Mouse (Mus musculus) hindbrain, embryonic 16.5 days (tissue): Measurements from ENCODE around the gene Bco1. TPM values are rescaled to one million over a fixed set of nuclear protein-coding genes. Genes with fewer than 3 reads are reported as not detected.

Experiments used
- ATAC-seq: fragments of 200-750 bp; cut with Nextera tagmentation; 2 replicates; pipeline ENCODE4 v1.8.0; 2017; ENCODE audit warnings: moderate TSS enrichment, moderate library complexity
- H3K27ac ChIP-seq: fragments of 300-500 bp; sonication (generic); 2 replicates; pipeline ENCODE4 v1.5.1; 2014; ENCODE audit warnings: low read depth, mild to moderate bottlenecking, control low read depth, low read length, moderate library complexity
- H3K27me3 ChIP-seq: fragments of 300-500 bp; sonication (generic); replicated peaks from 2 replicates; pipeline ENCODE4 v1.6.1; 2014; ENCODE audit warnings: low read length; ENCODE audit not compliant: control insufficient read depth, insufficient read depth
- H3K36me3 ChIP-seq: fragments of 300-500 bp; sonication (generic); 2 replicates; pipeline ENCODE4 v1.6.1; 2014; ENCODE audit warnings: mild to moderate bottlenecking, low read length, moderate library complexity, mixed read lengths; ENCODE audit not compliant: control insufficient read depth, insufficient read depth
- H3K4me1 ChIP-seq: fragments of 300-500 bp; sonication (generic); 2 replicates; pipeline ENCODE4 v1.6.1; 2014; ENCODE audit warnings: low read depth, low read length; ENCODE audit not compliant: control insufficient read depth, insufficient read depth
- H3K4me2 ChIP-seq: fragments of 300-500 bp; sonication (generic); 2 replicates; pipeline ENCODE4 v1.6.1; 2014; ENCODE audit warnings: mild to moderate bottlenecking, low read length, control low read depth, moderate library complexity
- H3K4me3 ChIP-seq: fragments of 300-500 bp; sonication (generic); 2 replicates; pipeline ENCODE4 v1.5.1; 2014; ENCODE audit warnings: mild to moderate bottlenecking, low read length, control low read depth, moderate library complexity
- H3K9ac ChIP-seq: fragments of 300-500 bp; sonication (generic); 2 replicates; pipeline ENCODE4 v1.6.1; 2014; ENCODE audit warnings: low read depth, mild to moderate bottlenecking, control low read depth, low read length, moderate library complexity
- H3K9me3 ChIP-seq: fragments of 300-500 bp; sonication (generic); 2 replicates; pipeline ENCODE4 v1.6.1; 2014; ENCODE audit warnings: mild to moderate bottlenecking, low read length, moderate library complexity; ENCODE audit not compliant: control insufficient read depth
- WGBS: fragments of 180-500 bp; shearing (Covaris S2); extraction: QIAGEN DNeasy Blood & Tissue Kit; methylation state at CpG from one replicate; pipeline ENCODE4 v1.1.7; 2014; 5-methylcytosine and 5-hydroxymethylcytosine counted together
- polyA plus RNA-seq: library from polyadenylated mRNA; unstranded; fragments of >200 nt; fragmentation: Nextera tagmentation; extraction: Ambion mirVana; gene quantifications from 2 replicates; pipeline ENCODE4 v1.2.1, GENCODE M21; 2015

Bco1 gene
- polyA plus RNA-seq, 1 experiment from 2014 or later, result 0.41 TPM

GRCm38 (mm10) chr8:117171826-117172225 lies 76.2 kb downstream of the Bco1 start:
- Histone ChIP-seq H3K9me3 (no peaks in the 10 kb centered on the region), H3K9ac (no peak overlapping the region), H3K4me2 (no peak overlapping the region), H3K36me3 (no peaks in the 10 kb centered on the region), H3K27me3 (no peaks in the 10 kb centered on the region), H3K4me1 (peaks cover 6% of the 10 kb centered on the region; the same call in 1 of the 2 replicates), H3K4me3 (no peak overlapping the region), H3K27ac (no peak overlapping the region)
- no peak for ATAC-seq
- 88% methylated on average over 3 of the region's 3 CpGs for WGBS

GRCm38 (mm10) chr8:117172904-117173303 lies 77.2 kb downstream of the Bco1 start:
- ATAC-seq, result peak; percentile 53; the same call in 1 of the 2 replicates
- H3K4me1 ChIP-seq, result peaks cover 6% of the 10 kb centered on the region; the same call in 1 of the 2 replicates
- H3K27me3 ChIP-seq, result no peaks in the 10 kb centered on the region
- peak overlapping the region; percentile 44; the same call in 1 of the 2 replicates for H3K27ac ChIP-seq
- H3K4me2 ChIP-seq, result no peak overlapping the region
- no peaks in the 10 kb centered on the region for H3K36me3 ChIP-seq
- no peak overlapping the region for H3K4me3 ChIP-seq
- WGBS, result 39% methylated on average over 7 of the region's 7 CpGs
- H3K9me3 ChIP-seq, result no peaks in the 10 kb centered on the region
- H3K9ac ChIP-seq, result no peak overlapping the region; the same call in 1 of the 2 replicates

GRCm38 (mm10) chr8:117173690-117174089 lies 78.0 kb downstream of the Bco1 start:
- peaks cover 6% of the 10 kb centered on the region; the same call in 1 of the 2 replicates for H3K4me1 ChIP-seq
- no peak overlapping the region for H3K9ac ChIP-seq
- no peaks in the 10 kb centered on the region for H3K36me3 ChIP-seq
- no peaks in the 10 kb centered on the region for H3K9me3 ChIP-seq
- H3K27ac ChIP-seq, result no peak overlapping the region
- H3K4me2 ChIP-seq, result no peak overlapping the region
- H3K27me3 ChIP-seq, result no peaks in the 10 kb centered on the region
- ATAC-seq, result no peak
- H3K4me3 ChIP-seq, result no peak overlapping the region
- WGBS, result 92% methylated on average over 3 of the region's 3 CpGs

GRCm38 (mm10) chr8:117174536-117174935 lies 78.9 kb downstream of the Bco1 start:
- H3K36me3 ChIP-seq, result no peaks in the 10 kb centered on the region
- H3K27me3 ChIP-seq, result no peaks in the 10 kb centered on the region
- H3K27ac ChIP-seq, result no peak overlapping the region
- H3K4me1 ChIP-seq, result peaks cover 6% of the 10 kb centered on the region; the same call in 1 of the 2 replicates
- no peak for ATAC-seq
- H3K9me3 ChIP-seq, result no peaks in the 10 kb centered on the region
- 94% methylated on average over 5 of the region's 5 CpGs for WGBS
- H3K4me2 ChIP-seq, result no peak overlapping the region
- H3K4me3 ChIP-seq, result no peak overlapping the region
- H3K9ac ChIP-seq, result no peak overlapping the region

- Histone ChIP-seq H3K4me2 (no peak overlapping the region), H3K9me3 (no peaks in the 10 kb centered on the region), H3K4me3 (no peak overlapping the region), H3K9ac (no peak overlapping the region), H3K4me1 (peaks cover 4% of the 10 kb centered on the region; the same call in 1 of the 2 replicates), H3K27me3 (no peaks in the 10 kb centered on the region), H3K27ac (no peak overlapping the region), H3K36me3 (no peaks in the 10 kb centered on the region)
- no peak for ATAC-seq
- 85% methylated on average over 5 of the region's 5 CpGs for WGBS
Observed at GRCm38 (mm10) chr8:117176308-117176707, 80.7 kb downstream of the Bco1 start.

GRCm38 (mm10) chr8:117177236-117177635 lies 81.6 kb downstream of the Bco1 start:
- H3K27me3 ChIP-seq, result no peaks in the 10 kb centered on the region
- no peaks in the 10 kb centered on the region for H3K9me3 ChIP-seq
- H3K4me1 ChIP-seq, result peaks cover 4% of the 10 kb centered on the region; the same call in 1 of the 2 replicates
- H3K9ac ChIP-seq, result no peak overlapping the region
- no peak overlapping the region for H3K27ac ChIP-seq
- H3K36me3 ChIP-seq, result no peaks in the 10 kb centered on the region
- H3K4me2 ChIP-seq, result no peak overlapping the region
- WGBS, result 86% methylated on average over 7 of the region's 7 CpGs
- ATAC-seq, result no peak
- no peak overlapping the region for H3K4me3 ChIP-seq

- no peaks in the 10 kb centered on the region for H3K36me3 ChIP-seq
- no peak overlapping the region for H3K27ac ChIP-seq
- 77% methylated on average over 2 of the region's 2 CpGs for WGBS
- H3K9me3 ChIP-seq, result no peaks in the 10 kb centered on the region
- no peak overlapping the region for H3K9ac ChIP-seq
- H3K4me1 ChIP-seq, result no peaks in the 10 kb centered on the region
- no peak for ATAC-seq
- H3K4me2 ChIP-seq, result no peak overlapping the region
- H3K27me3 ChIP-seq, result no peaks in the 10 kb centered on the region
- no peak overlapping the region for H3K4me3 ChIP-seq
Observed at GRCm38 (mm10) chr8:117178039-117178438, 82.4 kb downstream of the Bco1 start.

GRCm38 (mm10) chr8:117178676-117179075 lies 83.0 kb downstream of the Bco1 start:
- 91% methylated on average over 6 of the region's 6 CpGs for WGBS
- no peak overlapping the region for H3K4me3 ChIP-seq
- H3K9me3 ChIP-seq, result no peaks in the 10 kb centered on the region
- H3K27ac ChIP-seq, result no peak overlapping the region
- H3K9ac ChIP-seq, result no peak overlapping the region
- H3K36me3 ChIP-seq, result no peaks in the 10 kb centered on the region
- ATAC-seq, result no peak
- no peak overlapping the region for H3K4me2 ChIP-seq
- no peaks in the 10 kb centered on the region for H3K4me1 ChIP-seq
- H3K27me3 ChIP-seq, result no peaks in the 10 kb centered on the region

GRCm38 (mm10) chr8:117182746-117183145 lies 87.1 kb downstream of the Bco1 start:
- H3K4me1 ChIP-seq, result no peaks in the 10 kb centered on the region
- H3K9ac ChIP-seq, result no peak overlapping the region
- no peak overlapping the region for H3K4me2 ChIP-seq
- H3K36me3 ChIP-seq, result peaks cover 4% of the 10 kb centered on the region; the same call in 1 of the 2 replicates
- no peak overlapping the region for H3K4me3 ChIP-seq
- no peak for ATAC-seq
- H3K27ac ChIP-seq, result no peak overlapping the region
- H3K27me3 ChIP-seq, result no peaks in the 10 kb centered on the region
- no peaks in the 10 kb centered on the region for H3K9me3 ChIP-seq
- WGBS, result 97% methylated on average over 4 of the region's 4 CpGs
